Mouse (Mus musculus): ENCODE measurements at regions not wholly inside any gene's neighbourhood (a gene's known extent, or its start where the extent isn't known, plus 50 kb on each side); places are given as distances from the start of the nearest gene placed in this dataset.

GRCm38 (mm10) chr11:114335950-114336838, 269.3 kb upstream of the Sdk2 start:
- no peaks in the 10 kb centered on the region for H3K4me1 ChIP-seq (ENCODE audit: control insufficient read depth, insufficient read depth, low read length)
- no peaks in the 10 kb centered on the region for H3K27me3 ChIP-seq (ENCODE audit: control insufficient read depth, insufficient read depth, low read length)
- no peak overlapping the region for H3K9ac ChIP-seq (replicated peaks; ENCODE audit: low read length)
- H3K27ac ChIP-seq (replicated peaks; ENCODE audit: low read depth, low read length) = no peak overlapping the region
- H3K4me3 ChIP-seq (ENCODE audit: low read depth, low read length) = no peak overlapping the region
- no peaks in the 10 kb centered on the region for H3K9me3 ChIP-seq (replicated peaks; ENCODE audit: control insufficient read depth, low read length)
- no peaks in the 10 kb centered on the region for H3K36me3 ChIP-seq (replicated peaks; ENCODE audit: control insufficient read depth, insufficient read depth, low read depth, low read length)
- no peak overlapping the region for H3K4me2 ChIP-seq (ENCODE audit: low read depth, low read length)
- DNase-seq (ENCODE audit: low spot score) (no peak), ATAC-seq (replicated peaks; ENCODE audit: insufficient number of reproducible peaks, low FRiP score, low TSS enrichment, low read depth) (no peak)
- 42% methylated on average over 10 of the region's 10 CpGs for WGBS

GRCm38 (mm10) chr11:114331579-114332150, 264.8 kb upstream of the Sdk2 start:
- H3K27ac ChIP-seq (replicated peaks; ENCODE audit: low read depth, low read length) = no peak overlapping the region

GRCm38 (mm10) chr11:114330316-114330715, 263.5 kb upstream of the Sdk2 start:
- Histone ChIP-seq H3K4me2 (ENCODE audit: low read depth, low read length) (no peak overlapping the region), H3K9ac (replicated peaks; ENCODE audit: low read length) (no peak overlapping the region), H3K27me3 (ENCODE audit: control insufficient read depth, insufficient read depth, low read length) (no peaks in the 10 kb centered on the region), H3K4me1 (ENCODE audit: control insufficient read depth, insufficient read depth, low read length) (no peaks in the 10 kb centered on the region), H3K4me3 (ENCODE audit: low read depth, low read length) (no peak overlapping the region), H3K27ac (replicated peaks; ENCODE audit: low read depth, low read length) (no peak overlapping the region), H3K36me3 (replicated peaks; ENCODE audit: control insufficient read depth, insufficient read depth, low read depth, low read length) (no peaks in the 10 kb centered on the region), H3K9me3 (replicated peaks; ENCODE audit: control insufficient read depth, low read length) (no peaks in the 10 kb centered on the region)
- 87% methylated on average over 5 of the region's 5 CpGs for WGBS
- ATAC-seq (replicated peaks; ENCODE audit: insufficient number of reproducible peaks, low FRiP score, low TSS enrichment, low read depth) = no peak
- DNase-seq (ENCODE audit: low spot score) = no peak

More at GRCm38 (mm10) chr11:114331579-114332150, 264.8 kb upstream of the Sdk2 start:
- H3K4me3 ChIP-seq (ENCODE audit: low read depth, low read length) = no peak overlapping the region
- H3K36me3 ChIP-seq (replicated peaks; ENCODE audit: control insufficient read depth, insufficient read depth, low read depth, low read length) = no peaks in the 10 kb centered on the region
- no peak overlapping the region for H3K9ac ChIP-seq (replicated peaks; ENCODE audit: low read length)
- DNase-seq (ENCODE audit: low spot score) (no peak), ATAC-seq (replicated peaks; ENCODE audit: insufficient number of reproducible peaks, low FRiP score, low TSS enrichment, low read depth) (no peak)
- H3K9me3 ChIP-seq (replicated peaks; ENCODE audit: control insufficient read depth, low read length) = no peaks in the 10 kb centered on the region
- WGBS = 71% methylated on average over 5 of the region's 5 CpGs
- no peak overlapping the region for H3K4me2 ChIP-seq (ENCODE audit: low read depth, low read length)
- H3K27me3 ChIP-seq (ENCODE audit: control insufficient read depth, insufficient read depth, low read length) = no peaks in the 10 kb centered on the region
- H3K4me1 ChIP-seq (ENCODE audit: control insufficient read depth, insufficient read depth, low read length) = no peaks in the 10 kb centered on the region

GRCm38 (mm10) chr11:114322627-114323026, 255.8 kb upstream of the Sdk2 start:
- H3K4me2 ChIP-seq (ENCODE audit: low read depth, low read length) = no peak overlapping the region
- 0 out of 2 replicates have a peak, but pooled peaks cover 3% of the 10 kb centered on the region for H3K4me1 ChIP-seq (ENCODE audit: control insufficient read depth, insufficient read depth, low read length)
- no peak overlapping the region for H3K27ac ChIP-seq (replicated peaks; ENCODE audit: low read depth, low read length)
- no peaks in the 10 kb centered on the region for H3K9me3 ChIP-seq (replicated peaks; ENCODE audit: control insufficient read depth, low read length)
- H3K4me3 ChIP-seq (ENCODE audit: low read depth, low read length) = no peak overlapping the region
- WGBS = 87% methylated on average over 4 of the region's 4 CpGs
- ATAC-seq (replicated peaks; ENCODE audit: insufficient number of reproducible peaks, low FRiP score, low TSS enrichment, low read depth) = no peak
- no peak overlapping the region for H3K9ac ChIP-seq (replicated peaks; ENCODE audit: low read length)
- H3K27me3 ChIP-seq (ENCODE audit: control insufficient read depth, insufficient read depth, low read length) = no peaks in the 10 kb centered on the region
- no peak for DNase-seq (ENCODE audit: low spot score)
- H3K36me3 ChIP-seq (replicated peaks; ENCODE audit: control insufficient read depth, insufficient read depth, low read depth, low read length) = no peaks in the 10 kb centered on the region

- H3K4me2 ChIP-seq (ENCODE audit: low read depth, low read length) = no peak overlapping the region
- no peaks in the 10 kb centered on the region for H3K9me3 ChIP-seq (replicated peaks; ENCODE audit: control insufficient read depth, low read length)
- ATAC-seq (replicated peaks; ENCODE audit: insufficient number of reproducible peaks, low FRiP score, low TSS enrichment, low read depth) = no peak
- DNase-seq (ENCODE audit: low spot score) = no peak
- H3K36me3 ChIP-seq (replicated peaks; ENCODE audit: control insufficient read depth, insufficient read depth, low read depth, low read length) = no peaks in the 10 kb centered on the region
- H3K27me3 ChIP-seq (ENCODE audit: control insufficient read depth, insufficient read depth, low read length) = no peaks in the 10 kb centered on the region
- H3K4me3 ChIP-seq (ENCODE audit: low read depth, low read length) = no peak overlapping the region
- WGBS = 79% methylated on average over 12 of the region's 12 CpGs
- no peak overlapping the region for H3K27ac ChIP-seq (replicated peaks; ENCODE audit: low read depth, low read length)
- H3K9ac ChIP-seq (replicated peaks; ENCODE audit: low read length) = no peak overlapping the region
- H3K4me1 ChIP-seq (ENCODE audit: control insufficient read depth, insufficient read depth, low read length) = 0 out of 2 replicates have a peak, but pooled peaks cover 3% of the 10 kb centered on the region
Observed at GRCm38 (mm10) chr11:114321974-114322373, 255.1 kb upstream of the Sdk2 start.

- Histone ChIP-seq H3K36me3 (replicated peaks; ENCODE audit: control insufficient read depth, insufficient read depth, low read depth, low read length) (no peaks in the 10 kb centered on the region), H3K9ac (replicated peaks; ENCODE audit: low read length) (no peak overlapping the region), H3K9me3 (replicated peaks; ENCODE audit: control insufficient read depth, low read length) (no peaks in the 10 kb centered on the region), H3K27ac (replicated peaks; ENCODE audit: low read depth, low read length) (no peak overlapping the region), H3K4me1 (ENCODE audit: control insufficient read depth, insufficient read depth, low read length) (0 out of 2 replicates have a peak, but pooled peaks cover 3% of the 10 kb centered on the region), H3K4me3 (ENCODE audit: low read depth, low read length) (no peak overlapping the region), H3K27me3 (ENCODE audit: control insufficient read depth, insufficient read depth, low read length) (no peaks in the 10 kb centered on the region), H3K4me2 (ENCODE audit: low read depth, low read length) (no peak overlapping the region)
- DNase-seq (ENCODE audit: low spot score) (no peak), ATAC-seq (replicated peaks; ENCODE audit: insufficient number of reproducible peaks, low FRiP score, low TSS enrichment, low read depth) (no peak)
- WGBS = 90% methylated on average over 8 of the region's 8 CpGs
Observed at GRCm38 (mm10) chr11:114321527-114321926, 254.7 kb upstream of the Sdk2 start.

- Histone ChIP-seq H3K4me1 (ENCODE audit: control insufficient read depth, insufficient read depth, low read length) (0 out of 2 replicates have a peak, but pooled peaks cover 3% of the 10 kb centered on the region), H3K9me3 (replicated peaks; ENCODE audit: control insufficient read depth, low read length) (no peaks in the 10 kb centered on the region), H3K4me3 (ENCODE audit: low read depth, low read length) (no peak overlapping the region), H3K36me3 (replicated peaks; ENCODE audit: control insufficient read depth, insufficient read depth, low read depth, low read length) (no peaks in the 10 kb centered on the region), H3K4me2 (ENCODE audit: low read depth, low read length) (no peak overlapping the region), H3K9ac (replicated peaks; ENCODE audit: low read length) (no peak overlapping the region), H3K27me3 (ENCODE audit: control insufficient read depth, insufficient read depth, low read length) (no peaks in the 10 kb centered on the region), H3K27ac (replicated peaks; ENCODE audit: low read depth, low read length) (no peak overlapping the region)
- 77% methylated on average over 8 of the region's 8 CpGs for WGBS
- ATAC-seq (replicated peaks; ENCODE audit: insufficient number of reproducible peaks, low FRiP score, low TSS enrichment, low read depth) = no peak
- no peak for DNase-seq (ENCODE audit: low spot score)
Observed at GRCm38 (mm10) chr11:114315274-114315673, 248.4 kb upstream of the Sdk2 start.

GRCm38 (mm10) chr11:114313652-114314051, 246.8 kb upstream of the Sdk2 start:
- Histone ChIP-seq H3K9ac (replicated peaks; ENCODE audit: low read length) (no peak overlapping the region), H3K9me3 (replicated peaks; ENCODE audit: control insufficient read depth, low read length) (no peaks in the 10 kb centered on the region), H3K4me2 (ENCODE audit: low read depth, low read length) (no peak overlapping the region), H3K27me3 (ENCODE audit: control insufficient read depth, insufficient read depth, low read length) (no peaks in the 10 kb centered on the region), H3K36me3 (replicated peaks; ENCODE audit: control insufficient read depth, insufficient read depth, low read depth, low read length) (no peaks in the 10 kb centered on the region), H3K4me3 (ENCODE audit: low read depth, low read length) (no peak overlapping the region), H3K27ac (replicated peaks; ENCODE audit: low read depth, low read length) (no peak overlapping the region), H3K4me1 (ENCODE audit: control insufficient read depth, insufficient read depth, low read length) (0 out of 2 replicates have a peak, but pooled peaks cover 3% of the 10 kb centered on the region)
- ATAC-seq (replicated peaks; ENCODE audit: insufficient number of reproducible peaks, low FRiP score, low TSS enrichment, low read depth) = no peak
- DNase-seq (ENCODE audit: low spot score) = no peak
- WGBS = 27% methylated on average over 6 of the region's 6 CpGs
